Mouse (Mus musculus) CH12.LX (cell line): ENCODE results near the gene Ctnna3.

Experiments
- CTCF ChIP-seq, 2 experiments: IDR thresholded peaks in 1 of 2; conservative IDR thresholded peaks in 1 of 2; 2 replicates each; pipeline ENCODE4 v1.5.1; 2011 to 2012; ENCODE audit warnings: low read depth in 2 of 2, low read length in 2 of 2, improper control_type of control experiment in 1 of 2, inconsistent platforms in 1 of 2, mild to moderate bottlenecking in 1 of 2, moderate library complexity in 1 of 2
- EP300 ChIP-seq: IDR thresholded peaks from 2 replicates; pipeline ENCODE4 v1.6.1; 2011; ENCODE audit warnings: low read length, improper control_type of control experiment
- ETS1 ChIP-seq: conservative IDR thresholded peaks from 2 replicates; pipeline ENCODE4 v1.6.1; 2012; ENCODE audit warnings: low read depth, mild to moderate bottlenecking, inconsistent platforms, low read length, improper control_type of control experiment, moderate library complexity
- GABPA ChIP-seq: IDR thresholded peaks from 2 replicates; pipeline ENCODE4 v1.6.1; 2012; ENCODE audit warnings: low read depth, low read length, improper control_type of control experiment, inconsistent platforms; ENCODE audit not compliant: insufficient replicate concordance
- HCFC1 ChIP-seq: IDR thresholded peaks from 2 replicates; pipeline ENCODE4 v1.6.1; 2012; ENCODE audit warnings: low read depth, mild to moderate bottlenecking, inconsistent platforms, low read length, improper control_type of control experiment
- IRF4 ChIP-seq: IDR thresholded peaks from 2 replicates; pipeline ENCODE4 v1.6.1; 2014; ENCODE audit warnings: low read depth, mild to moderate bottlenecking, inconsistent platforms, low read length, improper control_type of control experiment
- KAT2A ChIP-seq: IDR thresholded peaks from 2 replicates; pipeline ENCODE4 v1.6.1; 2012; ENCODE audit warnings: low read length, improper control_type of control experiment, inconsistent platforms; ENCODE audit not compliant: insufficient replicate concordance
- MAFK ChIP-seq: IDR thresholded peaks from 2 replicates; pipeline ENCODE4 v1.6.1; 2011; ENCODE audit warnings: low read length, improper control_type of control experiment; ENCODE audit not compliant: insufficient replicate concordance
- MXI1 ChIP-seq: IDR thresholded peaks from 2 replicates; pipeline ENCODE4 v1.6.1; 2011; ENCODE audit warnings: mild to moderate bottlenecking, low read depth, low read length, improper control_type of control experiment
- POLR2A ChIP-seq: IDR thresholded peaks from 2 replicates; pipeline ENCODE4 v1.6.1; 2011; ENCODE audit warnings: low read depth, mild to moderate bottlenecking, improper control_type of control experiment, low read length
- UBTF ChIP-seq: IDR thresholded peaks from 2 replicates; pipeline ENCODE4 v1.6.1; 2012; ENCODE audit warnings: low read depth, mild to moderate bottlenecking, inconsistent platforms, low read length, improper control_type of control experiment, moderate library complexity
- USF1 ChIP-seq: IDR thresholded peaks from 2 replicates; pipeline ENCODE4 v1.6.1; 2014; ENCODE audit warnings: low read depth, mild to moderate bottlenecking, inconsistent platforms, low read length, improper control_type of control experiment
- USF2 ChIP-seq: conservative IDR thresholded peaks from 2 replicates; pipeline ENCODE4 v1.6.1; 2011; ENCODE audit warnings: low read depth, low read length, improper control_type of control experiment
- ZNF384 ChIP-seq: IDR thresholded peaks from 2 replicates; pipeline ENCODE4 v1.6.1; 2012; ENCODE audit warnings: low read depth, low read length, improper control_type of control experiment, inconsistent platforms

GRCm38 (mm10) chr10:64039760-64040535, 610.0 kb downstream of the Ctnna3 start:
- TF ChIP-seq CTCF (conservative IDR thresholded peaks at IDR 0.05 in 1 of 2, IDR thresholded peaks at IDR 0.05 in 1 of 2; ENCODE audit: low read depth in 2 of 2, low read length in 2 of 2) (no peak), EP300 (no peak), HCFC1 (no peak), POLR2A (no peak), KAT2A (no peak), GABPA (no peak), USF1 (no peak), MXI1 (no peak), IRF4 (no peak), MAFK (no peak), ZNF384 (no peak), UBTF (no peak), ETS1 (no peak), USF2 (no peak)
